Mouse (Mus musculus) myocyte (in vitro differentiated cells): ENCODE results near the gene Rwdd2a. TPM values are rescaled to one million over a fixed set of nuclear protein-coding genes. Genes with fewer than 3 reads are reported as not detected.
"Not testable (repeated sequence)": the region's sequence is repeated elsewhere in the genome, so short reads cannot be mapped to it uniquely, and the experiment has no call there.

Experiments
- H3K27me3 ChIP-seq: one replicate; pipeline ENCODE4 v1.6.1; 2011; ENCODE audit not compliant: control insufficient read depth, insufficient read depth, insufficient read length
- H3K36me3 ChIP-seq: one replicate; pipeline ENCODE4 v1.6.1; 2011; ENCODE audit not compliant: control insufficient read depth, insufficient read depth
- H3K4me2 ChIP-seq: one replicate; pipeline ENCODE4 v1.6.1; 2011; ENCODE audit warnings: low read depth, control low read depth
- H3K4me3 ChIP-seq: one replicate; pipeline ENCODE4 v1.5.1; 2011; ENCODE audit warnings: mild to moderate bottlenecking, control low read depth, moderate library complexity
- H3K79me2 ChIP-seq: one replicate; pipeline ENCODE4 v1.6.1; 2011; ENCODE audit not compliant: control insufficient read depth, insufficient read depth
- H3ac ChIP-seq: one replicate; pipeline ENCODE4 v1.6.1; 2011; ENCODE audit not compliant: control insufficient read depth, insufficient read length
- CEBPB ChIP-seq: IDR thresholded peaks from 2 replicates; pipeline ENCODE4 v1.6.1; 2011; ENCODE audit warnings: mild to moderate bottlenecking, moderate library complexity; ENCODE audit not compliant: poor library complexity, insufficient read depth, severe bottlenecking
- E2F4 ChIP-seq: IDR thresholded peaks from one replicate; pipeline ENCODE4 v1.6.1; 2011; ENCODE audit warnings: mild to moderate bottlenecking, control low read depth, moderate library complexity; ENCODE audit not compliant: insufficient read depth
- MAX ChIP-seq: IDR thresholded peaks from one replicate; pipeline ENCODE4 v1.6.1; 2011; ENCODE audit warnings: low read depth, mild to moderate bottlenecking, control low read depth
- MYOD1 ChIP-seq, 3 experiments: IDR thresholded peaks; one replicate each; pipeline ENCODE4 v1.6.1; 2011; ENCODE audit warnings: control low read depth in 2 of 3, low read depth in 2 of 3, mild to moderate bottlenecking in 2 of 3, moderate library complexity in 1 of 3; ENCODE audit not compliant: insufficient read length in 2 of 3, control insufficient read depth in 1 of 3
- MYOG ChIP-seq, 3 experiments: IDR thresholded peaks; one replicate each; pipeline ENCODE4 v1.6.1; 2011; ENCODE audit warnings: control low read depth in 2 of 3, low read depth in 2 of 3, mild to moderate bottlenecking in 2 of 3; ENCODE audit not compliant: insufficient read length in 2 of 3, control insufficient read depth in 1 of 3, insufficient read depth in 1 of 3
- POLR2A ChIP-seq: IDR thresholded peaks from one replicate; pipeline ENCODE4 v1.6.1; 2011; ENCODE audit warnings: low read depth, mild to moderate bottlenecking, control low read depth, moderate library complexity; ENCODE audit not compliant: insufficient read length
- POLR2AphosphoS2 ChIP-seq: IDR thresholded peaks from one replicate; pipeline ENCODE4 v1.6.1; 2011; ENCODE audit warnings: low read depth, control low read depth; ENCODE audit not compliant: insufficient read length
- REST ChIP-seq: IDR thresholded peaks from one replicate; pipeline ENCODE4 v1.6.1; 2011; ENCODE audit warnings: mild to moderate bottlenecking, control low read depth, moderate library complexity; ENCODE audit not compliant: insufficient read depth, insufficient read length
- SRF ChIP-seq: IDR thresholded peaks from one replicate; pipeline ENCODE4 v1.6.1; 2011; ENCODE audit warnings: low read depth; ENCODE audit not compliant: control insufficient read depth, insufficient read length
- TCF12 ChIP-seq: IDR thresholded peaks from one replicate; pipeline ENCODE4 v1.6.1; 2011; ENCODE audit warnings: mild to moderate bottlenecking, control low read depth; ENCODE audit not compliant: poor library complexity, insufficient read depth, severe bottlenecking
- TCF3 ChIP-seq: IDR thresholded peaks from one replicate; pipeline ENCODE4 v1.6.1; 2011; ENCODE audit warnings: low read depth, control low read depth; ENCODE audit not compliant: insufficient read length
- USF1 ChIP-seq: IDR thresholded peaks from one replicate; pipeline ENCODE4 v1.6.1; 2011; ENCODE audit warnings: low read depth, mild to moderate bottlenecking, control low read depth, moderate library complexity
- polyA plus RNA-seq: library from polyadenylated mRNA; unstranded; fragments of >200 nt; fragmentation: generic; extraction: Trizol; gene quantifications from one replicate; pipeline ENCODE4 v1.2.1, GENCODE M21; 2012; ENCODE audit warnings: missing spikeins

The Rwdd2a gene
- polyA plus RNA-seq, 1 experiment, result 2.1 TPM

- H3K4me3 ChIP-seq, result no peak overlapping the region
- H3K36me3 ChIP-seq, result peaks cover 6% of the 10 kb centered on the region
- TF ChIP-seq SRF (no peak), E2F4 (no peak), TCF3 (no peak), MAX (no peak), MYOD1 (IDR thresholded peaks at IDR 0.05; ENCODE audit: control insufficient read depth in 1 of 3, insufficient read length in 2 of 3, low read depth in 2 of 3) (no peak), MYOG (IDR thresholded peaks at IDR 0.05; ENCODE audit: control insufficient read depth in 1 of 3, insufficient read depth in 1 of 3, insufficient read length in 2 of 3, low read depth in 2 of 3) (no peak), POLR2A (no peak), CEBPB (no peak), POLR2AphosphoS2 (no peak), USF1 (no peak), TCF12 (no peak), REST (no peak)
- H3ac ChIP-seq, result no peak overlapping the region
- no peaks in the 10 kb centered on the region for H3K79me2 ChIP-seq
- no peak overlapping the region for H3K4me2 ChIP-seq
- no peaks in the 10 kb centered on the region for H3K27me3 ChIP-seq
These were observed 15.4 kb downstream of the Rwdd2a start for GRCm38 (mm10) chr9:86587019-86587795.

DNA sequence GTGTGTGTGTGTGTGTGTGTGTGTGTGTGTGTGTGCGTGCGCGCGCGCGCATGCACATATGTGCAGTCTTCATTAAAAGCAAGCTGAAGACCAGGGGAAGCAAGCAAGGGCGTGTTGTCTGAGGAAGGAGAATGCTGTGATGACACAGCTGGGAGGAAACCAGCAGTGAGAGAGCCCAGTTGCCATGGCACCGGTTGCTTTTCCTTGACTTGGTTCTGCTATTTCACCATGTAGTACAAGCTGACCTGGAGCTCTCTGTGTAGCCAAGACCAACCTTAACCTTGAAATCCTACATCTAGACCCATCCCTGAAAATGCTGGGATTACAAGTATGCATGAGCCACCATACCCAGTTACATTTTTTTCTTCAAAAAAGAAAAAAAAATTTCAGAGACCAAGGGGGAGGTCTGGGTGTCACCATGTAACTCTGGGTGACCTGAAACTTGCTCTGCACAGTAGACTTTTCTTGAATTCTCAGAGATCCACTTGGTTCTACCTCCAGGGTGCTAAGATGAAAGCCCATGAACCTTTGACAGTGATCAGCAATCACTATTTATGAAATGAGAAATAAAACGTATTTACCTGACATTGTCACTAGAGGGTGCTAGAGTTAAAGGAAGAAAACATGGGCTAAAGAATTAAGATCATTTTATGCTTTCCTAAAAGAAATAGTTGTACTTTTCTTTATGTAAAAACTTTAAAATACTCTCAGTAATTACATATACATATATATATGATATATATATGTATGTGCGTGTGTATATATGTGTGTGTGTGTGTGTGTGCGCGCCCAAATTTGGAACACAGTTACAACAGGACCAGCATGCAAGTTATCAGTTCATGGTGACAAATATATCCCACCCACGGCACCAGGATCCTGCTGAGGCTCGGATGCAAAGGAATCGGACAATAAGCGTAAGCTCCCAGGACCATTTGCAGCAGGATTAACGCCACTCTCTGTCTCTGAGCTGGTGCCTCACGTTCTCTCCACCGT lies 21.2 kb downstream of the Rwdd2a start:
- H3K36me3 ChIP-seq, result peaks cover 12% of the 10 kb centered on the region
- no peak overlapping the region for H3ac ChIP-seq
- H3K4me3 ChIP-seq, result no peak overlapping the region
- no peaks in the 10 kb centered on the region for H3K79me2 ChIP-seq
- no peaks in the 10 kb centered on the region for H3K27me3 ChIP-seq
- TF ChIP-seq REST (no peak), TCF3 (no peak), POLR2AphosphoS2 (no peak), MYOG (IDR thresholded peaks at IDR 0.05; ENCODE audit: control insufficient read depth in 1 of 3, insufficient read depth in 1 of 3, insufficient read length in 2 of 3, low read depth in 2 of 3) (no peak), E2F4 (no peak), POLR2A (no peak), SRF (no peak), CEBPB (no peak), TCF12 (no peak), MAX (no peak), MYOD1 (IDR thresholded peaks at IDR 0.05; ENCODE audit: control insufficient read depth in 1 of 3, insufficient read length in 2 of 3, low read depth in 2 of 3) (no peak), USF1 (no peak)
- no peak overlapping the region for H3K4me2 ChIP-seq

DNA sequence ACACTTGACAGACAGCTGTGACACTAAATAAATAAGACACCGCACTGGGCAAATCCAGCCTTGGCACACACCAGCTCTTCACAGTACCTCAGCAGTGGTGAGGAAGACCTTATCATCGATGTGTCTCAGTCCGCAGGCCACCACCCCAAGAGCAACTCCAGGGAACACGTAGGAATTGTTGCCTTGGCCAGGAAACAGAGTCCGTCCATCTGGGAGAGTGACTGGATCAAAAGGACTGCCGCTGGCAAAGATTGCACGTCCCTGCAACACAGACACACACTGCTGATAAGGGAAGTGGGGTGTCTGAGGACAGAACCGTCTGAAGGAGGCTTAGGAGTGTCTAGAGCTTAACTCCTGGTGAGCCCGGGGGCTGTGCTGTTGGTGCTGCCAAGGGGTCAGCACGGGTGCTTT lies 22.6 kb downstream of the Rwdd2a start:
- not testable (repeated sequence) for H3K27me3 ChIP-seq, H3ac ChIP-seq, H3K36me3 ChIP-seq, H3K4me2 ChIP-seq, H3K4me3 ChIP-seq, H3K79me2 ChIP-seq

DNA sequence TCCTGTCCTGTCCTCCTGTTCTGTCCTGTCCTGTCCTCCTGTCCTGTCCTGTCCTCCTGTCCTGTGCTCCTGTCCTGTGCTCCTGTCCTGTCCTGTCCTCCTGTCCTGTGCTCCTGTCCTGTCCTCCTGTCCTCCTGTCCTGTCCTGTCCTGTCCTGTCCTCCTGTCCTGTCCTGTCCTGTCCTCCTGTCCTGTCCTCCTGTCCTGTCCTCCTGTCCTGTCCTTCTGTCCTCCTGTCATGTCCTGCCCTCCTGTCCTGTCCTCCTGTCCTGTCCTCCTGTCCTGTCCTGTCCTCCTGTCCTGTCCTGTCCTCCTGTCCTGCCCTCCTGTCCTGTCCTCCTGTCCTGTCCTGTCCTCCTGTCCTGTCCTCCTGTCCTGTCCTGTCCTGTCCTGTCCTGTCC lies 25.2 kb downstream of the Rwdd2a start:
- H3K36me3 ChIP-seq, H3K79me2 ChIP-seq, H3K27me3 ChIP-seq, H3ac ChIP-seq, H3K4me2 ChIP-seq, H3K4me3 ChIP-seq: not testable (repeated sequence)

- Histone ChIP-seq H3K36me3 (peaks cover 7% of the 10 kb centered on the region), H3ac (no peak overlapping the region), H3K4me3 (no peak overlapping the region), H3K4me2 (no peak overlapping the region), H3K27me3 (no peaks in the 10 kb centered on the region), H3K79me2 (no peaks in the 10 kb centered on the region)
- no peak for TF ChIP-seq MAX
These were observed 28.0 kb downstream of the Rwdd2a start for GRCm38 (mm10) chr9:86599723-86600303.
